Mouse (Mus musculus) CH12.LX (cell line): ENCODE results near the gene Lin7c.

Experiments used
- CTCF ChIP-seq, 2 experiments: IDR thresholded peaks in 1 of 2; conservative IDR thresholded peaks in 1 of 2; 2 replicates each; pipeline ENCODE4 v1.5.1; 2011 to 2012; ENCODE audit warnings: low read depth in 2 of 2, low read length in 2 of 2, improper control_type of control experiment in 1 of 2, inconsistent platforms in 1 of 2, mild to moderate bottlenecking in 1 of 2, moderate library complexity in 1 of 2
- ELF1 ChIP-seq: IDR thresholded peaks from 2 replicates; pipeline ENCODE4 v1.6.1; 2014; ENCODE audit warnings: low read depth, mild to moderate bottlenecking, inconsistent platforms, low read length, improper control_type of control experiment
- EP300 ChIP-seq: IDR thresholded peaks from 2 replicates; pipeline ENCODE4 v1.6.1; 2011; ENCODE audit warnings: low read length, improper control_type of control experiment
- MXI1 ChIP-seq: IDR thresholded peaks from 2 replicates; pipeline ENCODE4 v1.6.1; 2011; ENCODE audit warnings: mild to moderate bottlenecking, low read depth, low read length, improper control_type of control experiment
- POLR2A ChIP-seq: IDR thresholded peaks from 2 replicates; pipeline ENCODE4 v1.6.1; 2011; ENCODE audit warnings: low read depth, mild to moderate bottlenecking, improper control_type of control experiment, low read length
- RAD21 ChIP-seq: IDR thresholded peaks from 2 replicates; pipeline ENCODE4 v1.6.1; 2011; ENCODE audit warnings: low read depth, mild to moderate bottlenecking, low read length, improper control_type of control experiment, moderate library complexity
- UBTF ChIP-seq: IDR thresholded peaks from 2 replicates; pipeline ENCODE4 v1.6.1; 2012; ENCODE audit warnings: low read depth, mild to moderate bottlenecking, inconsistent platforms, low read length, improper control_type of control experiment, moderate library complexity
- USF2 ChIP-seq: conservative IDR thresholded peaks from 2 replicates; pipeline ENCODE4 v1.6.1; 2011; ENCODE audit warnings: low read depth, low read length, improper control_type of control experiment

DNA sequence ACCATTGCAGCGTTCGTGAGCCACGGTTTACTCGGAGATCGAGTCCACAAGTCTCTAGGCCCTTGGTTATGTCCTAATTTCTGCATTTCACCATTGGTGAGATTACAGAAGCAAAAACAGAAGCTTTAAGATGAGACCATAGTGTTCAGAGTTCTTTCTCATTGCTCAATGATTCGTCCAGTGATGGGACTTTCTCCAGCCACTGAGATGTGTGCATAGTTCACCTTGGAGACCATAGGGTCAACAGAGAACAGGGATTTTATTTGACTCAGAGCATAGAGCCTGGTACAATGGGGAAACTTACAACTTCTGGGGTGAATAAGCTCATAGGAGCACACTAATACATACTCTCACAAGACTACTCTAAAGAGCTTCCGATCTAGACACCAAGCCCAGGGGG, 29.8 kb downstream of the Lin7c start:
- TF ChIP-seq CTCF (conservative IDR thresholded peaks at IDR 0.05 in 1 of 2, IDR thresholded peaks at IDR 0.05 in 1 of 2; ENCODE audit: low read depth in 2 of 2, low read length in 2 of 2) = no peak
- TF ChIP-seq RAD21 = no peak
- no peak for TF ChIP-seq USF2
- TF ChIP-seq ELF1 = no peak
- no peak for TF ChIP-seq POLR2A
- TF ChIP-seq UBTF = no peak
- no peak for TF ChIP-seq EP300
- TF ChIP-seq MXI1 = no peak
